Mouse (Mus musculus) testis, adult 2 months (tissue): Measurements from ENCODE around the gene Xrcc6.

Experiments
- CTCF ChIP-seq: fragments of 200-500 bp; IDR thresholded peaks from 2 replicates; pipeline ENCODE4 v1.5.1; 2012; ENCODE audit warnings: low read depth, mild to moderate bottlenecking, inconsistent platforms, low read length, moderate library complexity; ENCODE audit not compliant: control insufficient read depth, insufficient read depth, insufficient replicate concordance
- POLR2A ChIP-seq: fragments of 200-500 bp; IDR thresholded peaks from 2 replicates; pipeline ENCODE4 v1.6.1; 2012; ENCODE audit warnings: low read depth, mild to moderate bottlenecking, inconsistent platforms, low read length, moderate library complexity; ENCODE audit not compliant: control insufficient read depth

GRCm38 (mm10) chr15:81960171-81961077 lies 27.2 kb upstream of the Xrcc6 start, which contains the start of gene Pmm1:
- TF ChIP-seq CTCF (peak; percentile 66; the same call in 1 of the 2 replicates), POLR2A (peak; percentile 48; the same call in 1 of the 2 replicates)
